Mouse (Mus musculus): ENCODE data around the gene Astn2. TPM values are rescaled to one million over a fixed set of nuclear protein-coding genes. Genes with fewer than 3 reads are reported as not detected.

Astn2 gene
- total RNA-seq, 2 experiments from 2014 or later, result 22.1 to 26.8 TPM

- DNase-seq (ENCODE audit: low spot score in 2 of 2), result no peak
These were observed 89.5 kb downstream of the Astn2 start for GRCm38 (mm10) chr4:66314806-66315484.

GRCm38 (mm10) chr4:66312733-66313132 lies 91.7 kb downstream of the Astn2 start:
- DNase-seq (ENCODE audit: low spot score in 2 of 2), result no peak

GRCm38 (mm10) chr4:66310315-66311020 lies 93.9 kb downstream of the Astn2 start:
- no peak for DNase-seq (ENCODE audit: low spot score in 2 of 2)

- DNase-seq (ENCODE audit: low spot score in 2 of 2), result no peak
These were observed 98.0 kb downstream of the Astn2 start for GRCm38 (mm10) chr4:66306377-66306776.

- DNase-seq (ENCODE audit: low spot score in 2 of 2), result no peak
These were observed 101.6 kb downstream of the Astn2 start for GRCm38 (mm10) chr4:66302686-66303310.

- no peak for DNase-seq (ENCODE audit: low spot score in 2 of 2)
These were observed 119.4 kb downstream of the Astn2 start for GRCm38 (mm10) chr4:66285034-66285433.

- DNase-seq (ENCODE audit: low spot score in 2 of 2), result no peak
These were observed 128.3 kb downstream of the Astn2 start for GRCm38 (mm10) chr4:66276096-66276495.

- DNase-seq (ENCODE audit: low spot score in 2 of 2), result no peak
These were observed 132.8 kb downstream of the Astn2 start for GRCm38 (mm10) chr4:66271550-66272117.

GRCm38 (mm10) chr4:66264031-66264430 lies 140.4 kb downstream of the Astn2 start:
- DNase-seq (ENCODE audit: low spot score in 2 of 2), result no peak

- DNase-seq (ENCODE audit: low spot score in 2 of 2), result peak; percentile 52 to 83
These were observed 143.1 kb downstream of the Astn2 start for GRCm38 (mm10) chr4:66261276-66261675.

GRCm38 (mm10) chr4:66258905-66259304 lies 145.5 kb downstream of the Astn2 start:
- DNase-seq (ENCODE audit: low spot score in 2 of 2), result peak in 1 of 2 experiments; percentile 61

- no peak for DNase-seq (ENCODE audit: low spot score in 2 of 2)
These were observed 149.5 kb downstream of the Astn2 start for GRCm38 (mm10) chr4:66254695-66255492.

GRCm38 (mm10) chr4:66248521-66248920 lies 155.9 kb downstream of the Astn2 start:
- no peak for DNase-seq (ENCODE audit: low spot score in 2 of 2)

- DNase-seq (ENCODE audit: low spot score in 2 of 2), result no peak
These were observed 161.7 kb downstream of the Astn2 start for GRCm38 (mm10) chr4:66242683-66243082.

GRCm38 (mm10) chr4:66232799-66233198 lies 171.6 kb downstream of the Astn2 start:
- no peak for DNase-seq (ENCODE audit: low spot score in 2 of 2)

GRCm38 (mm10) chr4:66232350-66232749 lies 172.1 kb downstream of the Astn2 start:
- no peak for DNase-seq (ENCODE audit: low spot score in 2 of 2)

- no peak for DNase-seq (ENCODE audit: low spot score in 2 of 2)
These were observed 173.7 kb downstream of the Astn2 start for GRCm38 (mm10) chr4:66230735-66231134.

GRCm38 (mm10) chr4:66222602-66223317 lies 181.7 kb downstream of the Astn2 start:
- DNase-seq (ENCODE audit: low spot score in 2 of 2), result peak; percentile 14 to 48

- peak; percentile 28 to 44 for DNase-seq (ENCODE audit: low spot score in 2 of 2)
These were observed 189.2 kb downstream of the Astn2 start for GRCm38 (mm10) chr4:66215170-66215618.

GRCm38 (mm10) chr4:66189636-66190035 lies 214.8 kb downstream of the Astn2 start:
- no peak for DNase-seq (ENCODE audit: low spot score in 2 of 2)

Data from layer of hippocampus, postnatal 14 days (tissue).